Mouse (Mus musculus) frontal cortex, postnatal 14 days (tissue): ENCODE measurements at regions not wholly inside any gene's neighbourhood (a gene's known extent, or its start where the extent isn't known, plus 50 kb on each side); places are given as distances from the start of the nearest gene placed in this dataset.

Source experiments
- DNase-seq, 2 experiments: peaks; one replicate each; pipeline ENCODE4 v3.0.0; 2022; ENCODE audit warnings: low spot score in 2 of 2

- DNase-seq = peak; percentile 18 to 21
Measured at GRCm38 (mm10) chr2:73987441-73988105, 76.4 kb upstream of the Atp5g3 start.

DNA sequence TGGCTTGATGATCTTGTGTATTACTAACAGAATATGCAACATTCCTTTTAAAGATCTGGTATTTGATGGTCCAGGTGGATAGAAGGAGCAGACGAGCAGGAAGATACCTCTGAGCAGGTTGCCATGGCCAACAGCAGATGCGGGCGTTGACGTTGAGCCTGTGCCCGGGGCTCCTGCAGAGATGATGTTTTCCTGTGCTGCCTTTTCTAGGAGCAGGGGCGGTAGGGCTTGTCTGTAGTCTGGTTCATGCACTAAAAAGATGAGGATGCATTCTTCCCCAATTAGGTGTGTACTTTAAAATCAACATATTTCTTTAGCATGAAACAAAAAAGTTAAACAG lies 74.8 kb upstream of the Atp5g3 start:
- DNase-seq = no peak

DNA sequence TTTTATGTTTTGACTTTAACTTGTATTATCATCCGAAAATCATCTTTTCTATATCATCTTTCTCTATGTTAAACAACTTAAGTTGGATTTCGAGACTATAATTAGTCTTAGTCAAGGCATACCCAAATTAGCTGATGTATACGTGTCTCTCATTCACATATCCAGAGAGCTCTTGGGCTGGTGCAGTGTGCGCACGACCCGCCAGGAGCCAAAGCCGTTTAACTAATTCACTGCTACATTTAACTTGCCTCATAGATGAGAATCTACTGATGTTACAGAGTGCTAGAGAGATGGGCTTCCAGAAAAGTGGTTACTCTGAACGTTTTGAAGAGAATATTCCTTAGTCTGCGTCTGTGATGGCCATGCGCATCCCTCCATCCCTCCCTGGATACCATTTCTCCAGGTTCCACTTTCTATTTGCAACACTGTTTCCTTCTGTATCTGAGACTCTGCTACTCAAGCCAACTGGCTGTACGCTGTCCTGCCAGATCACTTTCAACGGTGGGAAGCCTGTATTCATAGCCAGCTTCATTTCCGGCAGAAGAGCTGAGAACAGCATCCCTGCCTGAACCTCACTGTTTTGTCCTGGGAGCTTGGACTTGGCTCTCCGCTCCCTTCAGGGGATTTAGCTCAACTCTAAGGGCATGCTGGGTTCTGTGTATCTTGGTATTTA lies 74.2 kb upstream of the Atp5g3 start:
- no peak for DNase-seq

GRCm38 (mm10) chr2:73983166-73983565 lies 72.0 kb upstream of the Atp5g3 start:
- no peak for DNase-seq

DNA sequence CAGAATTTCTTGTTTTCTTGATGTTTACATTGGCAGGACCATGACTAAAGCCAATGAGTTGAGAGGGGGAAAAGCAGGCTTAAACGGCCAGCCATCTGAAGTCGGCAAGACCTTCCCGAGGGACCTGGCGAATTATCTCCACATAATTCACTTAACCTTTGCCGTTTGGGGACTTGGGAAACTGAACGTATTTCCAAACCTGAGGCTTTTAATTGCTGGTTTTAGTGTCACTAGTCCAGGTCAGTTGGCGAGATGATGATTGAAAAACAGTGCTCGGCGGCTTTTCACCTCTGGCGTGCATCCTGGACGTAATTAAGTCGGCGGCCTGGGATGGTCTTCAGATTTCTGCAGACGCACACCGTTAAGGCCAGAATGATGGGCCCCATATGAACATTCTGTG lies 66.9 kb upstream of the Atp5g3 start:
- DNase-seq = no peak

GRCm38 (mm10) chr2:73973774-73974173 lies 62.6 kb upstream of the Atp5g3 start:
- no peak for DNase-seq

DNA sequence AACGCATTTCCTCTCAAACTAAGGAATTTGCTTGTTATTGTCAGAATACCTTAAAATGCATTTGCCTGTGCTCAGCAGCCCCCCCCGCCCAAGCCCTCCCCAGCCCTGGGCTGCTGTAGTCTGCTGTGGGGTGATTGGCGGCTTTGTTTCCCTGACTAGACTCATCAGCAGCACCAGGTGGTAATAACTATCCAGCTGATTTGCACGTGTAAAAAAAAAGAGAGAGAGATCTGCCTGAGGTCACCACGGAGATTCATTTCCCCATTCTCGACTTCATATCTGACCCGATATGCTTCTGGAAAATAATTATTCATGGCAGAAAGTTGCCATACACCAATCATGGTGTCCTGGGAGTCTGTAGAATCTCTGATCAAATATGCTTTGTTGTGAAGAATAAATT lies 56.5 kb upstream of the Atp5g3 start:
- DNase-seq = no peak

DNA sequence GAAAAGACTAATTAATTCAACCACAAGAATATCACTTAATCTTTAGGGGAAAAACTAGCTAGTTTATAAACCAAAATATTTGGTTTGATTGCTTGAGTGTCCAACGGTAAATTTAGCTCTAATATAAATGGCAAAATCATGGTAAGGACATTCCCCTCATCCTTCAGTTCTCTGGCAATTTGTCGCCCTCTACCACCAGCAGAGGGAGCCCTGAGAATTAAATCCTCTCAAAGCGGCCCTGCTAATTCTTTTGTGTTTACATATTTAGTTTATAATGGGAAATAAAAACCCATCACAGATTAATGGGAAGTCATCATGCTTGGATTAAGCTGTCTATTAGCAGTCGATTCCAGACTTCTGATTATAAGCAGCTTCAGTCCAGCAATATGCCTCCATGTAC lies 54.5 kb upstream of the Atp5g3 start:
- peak in 1 of 2 experiments; percentile 37 for DNase-seq
